Mouse (Mus musculus) thymus, adult 18-20 months (tissue): ENCODE measurements around the gene Axl.

Experiments used
- DNase-seq, 2 experiments: peaks; one replicate each; pipeline ENCODE4 v3.0.0; 2022; ENCODE audit warnings: mixed read lengths in 2 of 2

Axl gene

GRCm38 (mm10) chr7:25707581-25708292, 80.8 kb downstream of the Axl start:
- DNase-seq, result no peak
